Mouse (Mus musculus) lung, embryonic 16.5 days (tissue): ENCODE results near the gene Vmn1r87. TPM values are rescaled to one million over a fixed set of nuclear protein-coding genes. Genes with fewer than 3 reads are reported as not detected.
"Not testable (repeated sequence)": the region's sequence is repeated elsewhere in the genome, so short reads cannot be mapped to it uniquely, and the experiment has no call there.

ENCODE experiments used
- ATAC-seq: fragments of 200-750 bp; cut with Nextera tagmentation; 2 replicates; pipeline ENCODE4 v1.8.0; 2017; ENCODE audit warnings: low read depth, mild to moderate bottlenecking, moderate library complexity
- H3K27ac ChIP-seq: fragments of 300-500 bp; sonication (generic); 2 replicates; pipeline ENCODE4 v1.5.1; 2014; ENCODE audit warnings: mild to moderate bottlenecking, control low read depth, low read length
- H3K27me3 ChIP-seq: fragments of 300-500 bp; sonication (generic); 2 replicates; pipeline ENCODE4 v1.6.1; 2014; ENCODE audit warnings: low read depth, low read length, mixed read lengths; ENCODE audit not compliant: control insufficient read depth, insufficient read depth
- H3K36me3 ChIP-seq: fragments of 300-500 bp; sonication (generic); 2 replicates; pipeline ENCODE4 v1.6.1; 2014; ENCODE audit warnings: low read length; ENCODE audit not compliant: control insufficient read depth, insufficient read depth
- H3K4me1 ChIP-seq: fragments of 300-500 bp; sonication (generic); replicated peaks from 2 replicates; pipeline ENCODE4 v1.6.1; 2014; ENCODE audit warnings: low read length, mixed read lengths; ENCODE audit not compliant: control insufficient read depth, insufficient read depth
- H3K4me2 ChIP-seq: fragments of 300-500 bp; sonication (generic); 2 replicates; pipeline ENCODE4 v1.6.1; 2014; ENCODE audit warnings: low read depth, low read length, control low read depth
- H3K4me3 ChIP-seq: fragments of 300-500 bp; sonication (generic); 2 replicates; pipeline ENCODE4 v1.5.1; 2014; ENCODE audit warnings: mild to moderate bottlenecking, low read length, control low read depth
- H3K9ac ChIP-seq: fragments of 300-500 bp; sonication (generic); 2 replicates; pipeline ENCODE4 v1.6.1; 2014; ENCODE audit warnings: low read length, control low read depth
- H3K9me3 ChIP-seq: fragments of 300-500 bp; sonication (generic); 2 replicates; pipeline ENCODE4 v1.6.1; 2016; ENCODE audit warnings: low read length; ENCODE audit not compliant: control insufficient read depth
- WGBS: fragments of 180-500 bp; shearing (Covaris S2); extraction: QIAGEN DNeasy Blood & Tissue Kit; methylation state at CpG from one replicate; pipeline ENCODE4 v1.1.7; 2014; 5-methylcytosine and 5-hydroxymethylcytosine counted together
- polyA plus RNA-seq: library from polyadenylated mRNA; unstranded; fragments of >200 nt; fragmentation: Nextera tagmentation; extraction: Ambion mirVana; gene quantifications from 2 replicates; pipeline ENCODE4 v1.2.1, GENCODE M21; 2015

Vmn1r87 gene
- not detected in 2 replicates for polyA plus RNA-seq

GRCm38 (mm10) chr7:13140057-13140456 lies at the start of gene Vmn1r87:
Gene Vmn1r87, minus strand, starts transcription at chr7:13140157.
- H3K4me2 ChIP-seq = no peak within 1 kb of the TSS
- H3K4me1 ChIP-seq = no peaks in the 10 kb centered on the region
- no peaks in the 10 kb centered on the region for H3K36me3 ChIP-seq
- WGBS = 63% methylated on average over 1 of the region's 1 CpGs
- no peak within 1 kb of the TSS for H3K9ac ChIP-seq
- no peak within 1 kb of the TSS for H3K4me3 ChIP-seq
- no peaks in the 10 kb centered on the region for H3K9me3 ChIP-seq
- no peak within 1 kb of the TSS for H3K27ac ChIP-seq
- H3K27me3 ChIP-seq = no peaks in the 10 kb centered on the region
- ATAC-seq = no peak

- Histone ChIP-seq H3K36me3 (no peaks in the 10 kb centered on the region), H3K4me3 (no peak within 1 kb of the TSS), H3K4me1 (no peaks in the 10 kb centered on the region), H3K27ac (no peak within 1 kb of the TSS), H3K4me2 (no peak within 1 kb of the TSS), H3K27me3 (no peaks in the 10 kb centered on the region), H3K9ac (no peak within 1 kb of the TSS), H3K9me3 (no peaks in the 10 kb centered on the region)
- ATAC-seq = no peak
These were observed 19.3 kb upstream of the Vmn1r87 start, which contains the start of gene Vmn1r88 for GRCm38 (mm10) chr7:13159268-13159667. Gene Vmn1r88, plus strand, starts transcription at chr7:13159568.

- no peak overlapping the region for H3K9ac ChIP-seq
- H3K27me3 ChIP-seq = no peaks in the 10 kb centered on the region
- no peak overlapping the region for H3K27ac ChIP-seq
- H3K4me1 ChIP-seq = no peaks in the 10 kb centered on the region
- H3K4me3 ChIP-seq = no peak overlapping the region
- no peaks in the 10 kb centered on the region for H3K36me3 ChIP-seq
- ATAC-seq = no peak
- H3K9me3 ChIP-seq = no peaks in the 10 kb centered on the region
- H3K4me2 ChIP-seq = no peak overlapping the region
These were observed 2.6 kb downstream of the Vmn1r87 start for GRCm38 (mm10) chr7:13137340-13137739.

GRCm38 (mm10) chr7:13131856-13132255 lies 8.1 kb downstream of the Vmn1r87 start:
- H3K27me3 ChIP-seq = no peaks in the 10 kb centered on the region
- no peak overlapping the region for H3K4me3 ChIP-seq
- no peaks in the 10 kb centered on the region for H3K36me3 ChIP-seq
- 88% methylated on average over 2 of the region's 2 CpGs for WGBS
- no peak overlapping the region for H3K27ac ChIP-seq
- H3K4me1 ChIP-seq = no peaks in the 10 kb centered on the region
- H3K9me3 ChIP-seq = no peaks in the 10 kb centered on the region
- no peak overlapping the region for H3K4me2 ChIP-seq
- no peak overlapping the region for H3K9ac ChIP-seq
- no peak for ATAC-seq

GRCm38 (mm10) chr7:13123554-13124153 lies 16.3 kb downstream of the Vmn1r87 start:
- ATAC-seq = peak; percentile 71
- not testable (repeated sequence) for H3K36me3 ChIP-seq, H3K27ac ChIP-seq, H3K9ac ChIP-seq, H3K27me3 ChIP-seq, H3K9me3 ChIP-seq, H3K4me1 ChIP-seq
- peak overlapping the region; percentile 42 for H3K4me2 ChIP-seq
- WGBS = 2% methylated on average over 15 of the region's 34 CpGs
- peak overlapping the region; percentile 19 for H3K4me3 ChIP-seq

GRCm38 (mm10) chr7:13119817-13120216 lies 20.1 kb downstream of the Vmn1r87 start, which contains the start of gene Vmn1r86:
Gene Vmn1r86, minus strand, starts transcription at chr7:13119917.
- H3K27me3 ChIP-seq = no peaks in the 10 kb centered on the region

GRCm38 (mm10) chr7:13095073-13095472 lies 44.9 kb downstream of the Vmn1r87 start, which contains the start of gene Vmn1r85:
Gene Vmn1r85, minus strand, starts transcription at chr7:13095173.
- WGBS = 46% methylated on average over 3 of the region's 3 CpGs
- H3K9me3 ChIP-seq = no peaks in the 10 kb centered on the region
- no peaks in the 10 kb centered on the region for H3K27me3 ChIP-seq
- no peak within 1 kb of the TSS for H3K4me3 ChIP-seq
- no peaks in the 10 kb centered on the region for H3K36me3 ChIP-seq
- no peak for ATAC-seq
- H3K27ac ChIP-seq = no peak within 1 kb of the TSS
- no peak within 1 kb of the TSS for H3K9ac ChIP-seq
- no peak within 1 kb of the TSS for H3K4me2 ChIP-seq
- no peaks in the 10 kb centered on the region for H3K4me1 ChIP-seq

More at GRCm38 (mm10) chr7:13119817-13120216, 20.1 kb downstream of the Vmn1r87 start, which contains the start of gene Vmn1r86:
- Histone ChIP-seq H3K9ac (no peak within 1 kb of the TSS), H3K27ac (no peak within 1 kb of the TSS), H3K4me1 (no peaks in the 10 kb centered on the region), H3K4me2 (no peak within 1 kb of the TSS), H3K4me3 (no peak within 1 kb of the TSS), H3K36me3 (no peaks in the 10 kb centered on the region), H3K9me3 (no peaks in the 10 kb centered on the region)
- no peak for ATAC-seq

Other genes starting within 250 kb of the Vmn1r87 start
- 16.7 and 17.1 TPM in 2 replicates for gene Zscan22, start 242.3 kb downstream of the Vmn1r87 start, polyA plus RNA-seq
- 950 and 1,039 TPM in 2 replicates for gene Rps5, start 217.9 kb downstream of the Vmn1r87 start, polyA plus RNA-seq
- 1.4 and 1.8 TPM in 2 replicates for gene Rnf225, start 212.7 kb downstream of the Vmn1r87 start, polyA plus RNA-seq
- gene Zfp324, start 174.3 kb downstream of the Vmn1r87 start, polyA plus RNA-seq = 9.7 and 10.6 TPM in 2 replicates
- 10.4 and 12.0 TPM in 2 replicates for gene Zfp446, start 162.3 kb downstream of the Vmn1r87 start, polyA plus RNA-seq
- 0.57 TPM in 1 of 2 replicates, not detected in the other for gene Slc27a5, start 142.0 kb downstream of the Vmn1r87 start, polyA plus RNA-seq
- gene Trim28, start 141.0 kb downstream of the Vmn1r87 start, polyA plus RNA-seq = 190 and 195 TPM in 2 replicates
- gene Zbtb45, start 130.1 kb downstream of the Vmn1r87 start, polyA plus RNA-seq = 28.1 and 28.2 TPM in 2 replicates
- 157 and 173 TPM in 2 replicates for gene Chmp2a, start 105.3 kb downstream of the Vmn1r87 start, polyA plus RNA-seq
- 25.8 and 31.6 TPM in 2 replicates for gene Ube2m, start 101.9 kb downstream of the Vmn1r87 start, polyA plus RNA-seq
- gene Mzf1, start 85.4 kb downstream of the Vmn1r87 start, polyA plus RNA-seq = 4.2 and 5.1 TPM in 2 replicates
- not detected in 2 replicates for gene Vmn1r85, start 45.0 kb downstream of the Vmn1r87 start, polyA plus RNA-seq
- not detected in 2 replicates for gene Vmn1r86, start 20.2 kb downstream of the Vmn1r87 start, polyA plus RNA-seq
- not detected in 2 replicates for gene Vmn1r88, start 19.4 kb upstream of the Vmn1r87 start, polyA plus RNA-seq
- gene Vmn1r89, start 72.9 kb upstream of the Vmn1r87 start, polyA plus RNA-seq = not detected in 2 replicates
- gene Lig1, start 137.1 kb upstream of the Vmn1r87 start, polyA plus RNA-seq = 101 and 105 TPM in 2 replicates
- 8.9 and 9.7 TPM in 2 replicates for gene Zswim9, start 138.6 kb upstream of the Vmn1r87 start, polyA plus RNA-seq
- gene Pla2g4c, start 184.5 kb upstream of the Vmn1r87 start, polyA plus RNA-seq = 1.3 and 1.5 TPM in 2 replicates